Mouse (Mus musculus) c-Kit-positive CD71-positive TER-119-positive erythroid progenitor cells, embryonic 14.5 days (primary cell): ENCODE results near the gene Pfkfb2.

Experiments
- DNase-seq: peaks from one replicate; pipeline ENCODE4 v3.0.0-alpha.2; 2013; ENCODE audit warnings: low spot score

The Pfkfb2 gene

GRCm38 (mm10) chr1:130737916-130738315 lies 8.9 kb upstream of the Pfkfb2 start:
- DNase-seq = no peak

- DNase-seq = no peak
These were observed 8.4 kb upstream of the Pfkfb2 start for GRCm38 (mm10) chr1:130737411-130737881.

DNA sequence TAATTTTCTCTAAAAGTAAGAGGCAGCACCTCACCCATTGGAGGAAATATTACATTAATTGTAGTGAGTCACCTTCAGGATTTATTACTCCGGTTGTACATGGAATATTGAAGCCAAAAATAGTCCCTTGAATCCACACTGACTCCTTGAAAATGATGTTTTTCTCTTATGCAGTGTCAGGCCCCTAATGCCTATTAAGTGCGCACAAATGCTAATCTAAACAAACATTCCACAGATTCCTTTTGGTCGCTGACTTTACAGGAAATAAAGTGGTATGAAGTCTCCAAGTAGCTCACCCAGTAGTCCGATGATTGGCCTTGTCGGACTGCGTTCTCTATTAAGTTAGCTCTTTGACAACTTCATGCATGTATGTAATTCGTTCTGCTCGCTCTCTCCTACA lies 5.8 kb upstream of the Pfkfb2 start:
- no peak for DNase-seq

- DNase-seq = no peak
These were observed 5.4 kb upstream of the Pfkfb2 start for GRCm38 (mm10) chr1:130734452-130734851.

- no peak for DNase-seq
These were observed 4.6 kb upstream of the Pfkfb2 start for GRCm38 (mm10) chr1:130733671-130734070.

DNA sequence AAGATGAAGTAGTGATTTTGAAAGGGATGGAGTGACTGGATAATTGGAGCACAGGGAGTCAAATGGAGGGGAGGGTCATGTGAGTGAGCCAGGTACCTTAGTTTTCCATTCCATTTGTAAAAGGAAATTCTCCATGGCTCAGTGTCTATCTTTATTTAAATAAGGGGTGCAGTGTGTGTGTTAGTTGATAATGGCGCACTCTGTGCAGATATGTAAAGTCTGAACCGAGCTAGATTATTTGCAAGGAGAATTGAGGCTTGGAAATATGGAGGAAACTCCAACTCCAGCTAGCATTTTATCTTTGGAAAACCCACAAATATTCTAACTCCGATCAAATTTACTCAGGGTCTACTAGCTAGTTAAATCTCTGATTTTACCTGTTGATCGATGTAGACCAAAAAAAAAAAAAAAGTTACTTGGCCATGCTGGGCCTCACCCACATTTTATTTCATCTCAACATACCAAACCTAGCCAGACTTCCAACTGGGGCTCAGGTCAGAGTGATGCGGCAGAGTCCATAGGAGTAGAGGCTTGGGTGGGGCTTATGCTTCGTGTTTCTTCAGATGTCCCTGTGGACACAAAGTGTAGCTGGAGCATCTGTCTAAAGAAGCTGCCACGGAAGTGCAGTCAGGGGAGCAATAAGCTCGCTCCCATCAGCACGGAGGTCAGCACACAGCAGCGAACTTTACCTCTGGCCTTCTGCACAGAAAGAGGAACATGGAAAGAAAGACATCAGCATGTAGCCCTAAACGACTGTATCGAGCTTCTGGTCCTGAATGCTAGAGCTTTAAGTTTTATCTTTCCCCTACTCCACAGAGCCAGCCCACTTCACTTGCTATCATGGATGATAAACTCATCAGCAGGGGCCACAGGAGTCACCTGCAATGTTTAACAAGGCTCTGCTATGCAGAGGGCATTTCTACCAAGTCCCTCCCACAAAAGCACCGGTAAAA lies 3.9 kb upstream of the Pfkfb2 start:
- DNase-seq = peak; percentile 45

- peak; percentile 85 for DNase-seq
These were observed 2.8 kb upstream of the Pfkfb2 start, which contains the start of gene AA986860 for GRCm38 (mm10) chr1:130731741-130732337. Gene AA986860 (plus strand): TSS chr1:130731976.

GRCm38 (mm10) chr1:130728708-130729107 lies 345 bp downstream of the Pfkfb2 start:
- DNase-seq = no peak

- no peak for DNase-seq
These were observed 983 bp downstream of the Pfkfb2 start for GRCm38 (mm10) chr1:130728070-130728469.

DNA sequence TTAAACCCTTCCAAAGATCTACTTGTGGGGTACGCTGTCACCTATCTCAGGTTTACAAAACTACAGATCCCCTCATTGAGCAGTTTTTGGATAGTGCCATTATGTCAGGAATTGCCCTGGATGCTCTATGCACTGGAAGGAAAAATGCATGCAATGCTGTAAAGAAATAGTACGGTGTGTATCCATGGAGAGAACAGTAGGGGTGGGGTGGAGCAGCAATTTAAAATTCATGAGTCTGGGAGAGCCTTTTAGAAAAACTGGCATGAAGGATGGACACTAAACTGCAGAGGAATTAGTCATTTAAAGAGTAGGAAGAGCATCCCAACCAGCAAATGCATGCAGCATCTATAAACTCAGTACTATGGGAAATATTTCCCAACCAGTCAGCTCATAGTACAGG lies 2.7 kb downstream of the Pfkfb2 start:
- DNase-seq = no peak

DNA sequence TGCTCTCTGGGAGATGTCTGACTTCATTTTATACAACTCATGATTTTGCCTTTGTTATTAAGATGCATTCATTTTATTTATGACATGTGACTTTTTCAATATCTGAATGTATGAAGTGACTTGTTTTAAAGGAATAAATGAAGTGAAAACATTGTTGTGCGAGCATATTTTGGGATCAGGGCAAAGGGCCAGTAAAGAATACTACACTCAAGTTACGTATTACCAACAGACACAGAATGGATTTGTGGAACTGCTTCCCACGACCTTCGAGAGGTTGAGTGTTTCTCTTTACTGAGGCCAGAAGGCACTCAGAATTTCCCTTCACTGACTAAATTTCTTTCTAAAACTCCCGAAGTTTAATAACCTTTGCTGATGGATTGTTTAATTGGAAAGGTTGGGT lies 4.8 kb downstream of the Pfkfb2 start:
- DNase-seq = no peak

DNA sequence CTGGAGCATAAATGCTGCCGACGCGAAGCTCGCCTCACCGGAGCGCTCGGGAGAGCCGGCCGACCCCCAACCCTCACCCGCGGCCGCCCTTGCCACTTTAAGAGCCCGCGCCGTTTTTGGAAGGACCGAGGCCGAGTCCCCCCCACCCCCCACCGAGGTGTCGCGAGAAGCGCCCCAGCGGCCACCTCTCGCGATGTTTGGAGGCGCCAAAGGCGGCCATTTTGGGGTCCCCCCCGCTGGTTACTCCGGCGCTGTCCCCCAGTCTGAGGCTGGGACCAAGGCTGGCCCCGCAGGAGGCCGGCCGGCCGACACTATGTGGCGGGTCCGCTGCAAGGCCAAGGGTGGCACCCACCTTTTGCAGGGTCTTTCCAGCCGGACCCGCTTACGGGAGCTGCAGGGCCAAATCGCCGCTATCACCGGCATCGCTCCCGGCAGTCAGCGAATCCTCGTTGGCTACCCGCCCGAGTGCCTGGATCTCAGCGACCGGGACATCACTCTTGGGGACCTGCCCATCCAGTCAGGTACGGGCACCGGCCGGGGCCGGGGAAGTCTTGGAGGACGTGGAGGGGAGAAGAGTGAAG lies 11.7 kb downstream of the Pfkfb2 start, which contains the start of gene Yod1:
Yod1 (plus strand) TSS at position 37 of the 581 bp plus-strand sequence.
- peak; percentile 90 for DNase-seq

- peak; percentile 53 for DNase-seq
These were observed 12.4 kb downstream of the Pfkfb2 start for GRCm38 (mm10) chr1:130716513-130717290.

DNA sequence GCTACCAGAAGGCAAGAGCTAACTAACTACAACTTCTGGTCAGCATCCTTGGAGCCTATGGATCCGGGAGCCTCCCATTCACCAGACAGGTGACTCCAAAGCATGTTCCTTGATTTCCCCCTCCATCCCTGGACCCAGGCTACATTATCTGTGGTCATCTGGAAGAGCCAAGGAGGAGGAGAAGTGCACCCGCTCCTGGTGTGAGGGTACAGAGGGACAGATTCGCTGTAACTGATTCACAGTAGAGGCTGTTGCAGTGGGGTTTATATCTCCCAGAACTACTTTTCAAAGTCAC lies 12.9 kb downstream of the Pfkfb2 start:
- DNase-seq = no peak

GRCm38 (mm10) chr1:130715561-130716217 lies 13.4 kb downstream of the Pfkfb2 start, which contains the start of gene Gm29427:
Gene Gm29427 (minus strand): TSS chr1:130715799.
- DNase-seq = peak; percentile 90

GRCm38 (mm10) chr1:130714046-130714445 lies 15.0 kb downstream of the Pfkfb2 start:
- DNase-seq = no peak

- DNase-seq = no peak
These were observed 18.6 kb downstream of the Pfkfb2 start for GRCm38 (mm10) chr1:130710283-130711080.

DNA sequence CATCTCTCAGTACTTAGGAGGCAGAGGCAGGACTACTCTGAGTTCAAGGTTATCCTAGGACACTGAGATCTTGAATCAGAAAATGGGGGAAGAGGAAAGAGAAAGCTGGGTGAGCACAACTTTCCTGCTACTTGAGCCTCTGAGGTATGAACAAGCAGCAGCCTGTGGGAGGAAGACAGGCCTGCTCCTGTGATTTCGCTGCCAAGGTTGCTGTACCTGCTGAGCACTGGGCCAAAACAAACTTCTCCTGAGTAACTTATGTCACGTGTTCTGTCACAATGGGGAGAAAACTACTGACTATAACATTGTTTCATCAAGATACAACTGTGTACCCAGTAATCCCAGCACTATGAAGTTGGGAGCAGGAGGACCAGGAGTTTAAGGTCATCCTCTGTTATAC lies 25.4 kb downstream of the Pfkfb2 start:
- DNase-seq = no peak

DNA sequence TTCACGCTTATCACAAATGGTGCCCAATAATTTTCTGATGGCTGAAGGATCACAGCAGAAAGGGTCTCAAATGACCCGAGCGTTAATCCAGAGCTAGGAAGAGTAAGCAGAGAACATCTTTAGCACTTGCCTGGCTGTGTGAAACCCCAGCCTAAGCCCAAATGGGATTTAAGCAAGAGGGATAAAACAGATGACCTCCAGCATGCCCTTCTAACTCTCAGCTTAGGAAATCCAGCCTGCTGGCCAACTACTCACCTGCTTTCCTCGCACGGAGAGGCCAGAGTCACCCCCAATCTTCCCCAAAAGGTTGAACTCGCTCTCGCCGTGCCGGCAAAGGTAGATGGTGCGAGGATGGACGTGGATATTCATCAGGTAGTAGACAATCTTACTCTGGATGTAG lies 27.1 kb downstream of the Pfkfb2 start:
- DNase-seq = no peak

DNA sequence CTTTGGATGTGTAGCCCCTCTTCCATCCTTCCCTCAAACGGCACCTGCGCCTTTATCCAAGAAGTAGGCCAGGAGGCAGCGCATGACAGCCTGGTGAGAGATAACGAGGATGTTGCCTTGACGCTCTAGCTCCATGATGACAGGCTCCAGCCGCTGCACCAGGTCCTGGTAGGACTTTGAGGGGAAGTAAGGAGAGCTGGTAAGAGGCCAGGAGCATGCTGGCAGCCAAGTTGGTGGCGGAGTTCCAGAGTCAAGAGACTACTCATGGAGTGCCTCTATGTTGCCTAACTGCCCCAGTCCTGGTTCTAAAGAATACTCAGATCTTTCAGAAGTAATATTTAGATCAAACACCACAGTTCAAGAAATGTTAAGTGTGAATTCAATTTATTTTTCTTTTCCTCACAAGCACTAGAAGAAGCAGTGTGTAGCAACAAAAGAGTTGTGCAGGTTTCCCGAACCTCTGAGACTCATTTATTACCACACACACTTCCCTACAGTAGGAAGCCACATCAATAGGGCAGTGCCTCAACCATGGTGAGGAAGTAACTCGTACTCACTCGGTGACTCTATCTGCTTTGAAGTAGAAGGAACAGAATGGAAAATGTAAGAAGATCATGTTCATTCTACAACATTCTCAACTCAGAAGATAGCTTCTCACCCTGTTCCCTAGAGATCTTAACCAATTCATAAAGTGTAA lies 29.0 kb downstream of the Pfkfb2 start:
- DNase-seq = no peak
